Mouse (Mus musculus): Measurements from ENCODE around the gene Man2a2. TPM values are rescaled to one million over a fixed set of nuclear protein-coding genes. Genes with fewer than 3 reads are reported as not detected.

The Man2a2 gene
- polyA plus RNA-seq, 1 experiment = 96.3 TPM

- Histone ChIP-seq H3K4me3 (replicated peaks; ENCODE audit: extremely low read depth, low read depth, low read length) (peak within 1 kb of the TSS; percentile 72), H3K4me1 (ENCODE audit: control insufficient read depth, insufficient read depth, low read length) (no peaks in the 10 kb centered on the region; the same call in 1 of the 2 replicates)
- DNase-seq = peak; percentile 67
- peak; percentile 56; the same call in 1 of the 2 replicates for TF ChIP-seq POLR2A (IDR thresholded peaks at IDR 0.05; ENCODE audit: borderline replicate concordance, extremely low read depth, low read depth, low read length)
- TF ChIP-seq CTCF (IDR thresholded peaks at IDR 0.05; ENCODE audit: insufficient read depth, low read length) = no peak
- 14% methylated on average over 33 of the region's 33 CpGs for WGBS
Measured at GRCm38 (mm10) chr7:80387633-80388543, 16.7 kb upstream of the Man2a2 start, which contains the start of gene Fes. TSS of gene Fes (minus strand) at chr7:80387946.

- H3K4me1 ChIP-seq (ENCODE audit: control insufficient read depth, insufficient read depth, low read length) = no peaks in the 10 kb centered on the region; the same call in 1 of the 2 replicates
- DNase-seq = no peak
- H3K4me3 ChIP-seq (replicated peaks; ENCODE audit: extremely low read depth, low read depth, low read length) = peak overlapping the region; percentile 72
- TF ChIP-seq CTCF (IDR thresholded peaks at IDR 0.05; ENCODE audit: insufficient read depth, low read length) = no peak
- peak; percentile 20; the same call in 1 of the 2 replicates for TF ChIP-seq POLR2A (IDR thresholded peaks at IDR 0.05; ENCODE audit: borderline replicate concordance, extremely low read depth, low read depth, low read length)
- 16% methylated on average over 17 of the region's 17 CpGs for WGBS
Measured at GRCm38 (mm10) chr7:80387033-80387632, 16.0 kb upstream of the Man2a2 start.

GRCm38 (mm10) chr7:80386235-80386930 is 15.2 kb upstream of the Man2a2 start:
- peak; percentile 93 for DNase-seq
- WGBS = 14% methylated on average over 18 of the region's 18 CpGs

GRCm38 (mm10) chr7:80382919-80383318 is 11.7 kb upstream of the Man2a2 start:
- no peak for DNase-seq
- no peak for TF ChIP-seq CTCF (IDR thresholded peaks at IDR 0.05; ENCODE audit: insufficient read depth, low read length)
- TF ChIP-seq POLR2A (IDR thresholded peaks at IDR 0.05; ENCODE audit: borderline replicate concordance, extremely low read depth, low read depth, low read length) = no peak
- no peak overlapping the region for H3K4me3 ChIP-seq (replicated peaks; ENCODE audit: extremely low read depth, low read depth, low read length)
- WGBS = 82% methylated on average over 11 of the region's 11 CpGs
- peaks cover under 1% of the 10 kb centered on the region; the same call in 1 of the 2 replicates for H3K4me1 ChIP-seq (ENCODE audit: control insufficient read depth, insufficient read depth, low read length)

More at GRCm38 (mm10) chr7:80386235-80386930, 15.2 kb upstream of the Man2a2 start:
- peak; percentile 96 for TF ChIP-seq CTCF (IDR thresholded peaks at IDR 0.05; ENCODE audit: insufficient read depth, low read length)
- TF ChIP-seq POLR2A (IDR thresholded peaks at IDR 0.05; ENCODE audit: borderline replicate concordance, extremely low read depth, low read depth, low read length) = peak; percentile 42; the same call in 1 of the 2 replicates
- Histone ChIP-seq H3K4me1 (ENCODE audit: control insufficient read depth, insufficient read depth, low read length) (no peaks in the 10 kb centered on the region; the same call in 1 of the 2 replicates), H3K4me3 (replicated peaks; ENCODE audit: extremely low read depth, low read depth, low read length) (peak overlapping the region; percentile 72)

GRCm38 (mm10) chr7:80379531-80379930 is 8.4 kb upstream of the Man2a2 start:
- Histone ChIP-seq H3K4me3 (replicated peaks; ENCODE audit: extremely low read depth, low read depth, low read length) (no peak overlapping the region), H3K4me1 (ENCODE audit: control insufficient read depth, insufficient read depth, low read length) (peaks cover 5% of the 10 kb centered on the region; the same call in 1 of the 2 replicates)
- 60% methylated on average over 13 of the region's 13 CpGs for WGBS
- DNase-seq = no peak
- TF ChIP-seq CTCF (IDR thresholded peaks at IDR 0.05; ENCODE audit: insufficient read depth, low read length) (peak; percentile 40; the same call in 1 of the 2 replicates), POLR2A (IDR thresholded peaks at IDR 0.05; ENCODE audit: borderline replicate concordance, extremely low read depth, low read depth, low read length) (no peak)

GRCm38 (mm10) chr7:80377471-80377870 is 6.3 kb upstream of the Man2a2 start:
- WGBS = 21% methylated on average over 6 of the region's 6 CpGs
- no peak overlapping the region for H3K4me3 ChIP-seq (replicated peaks; ENCODE audit: extremely low read depth, low read depth, low read length)
- TF ChIP-seq CTCF (IDR thresholded peaks at IDR 0.05; ENCODE audit: insufficient read depth, low read length) (peak; percentile 87), POLR2A (IDR thresholded peaks at IDR 0.05; ENCODE audit: borderline replicate concordance, extremely low read depth, low read depth, low read length) (no peak)
- peak; percentile 71 for DNase-seq
- H3K4me1 ChIP-seq (ENCODE audit: control insufficient read depth, insufficient read depth, low read length) = peaks cover 5% of the 10 kb centered on the region; the same call in 1 of the 2 replicates

- 75% methylated on average over 10 of the region's 10 CpGs for WGBS
Measured at GRCm38 (mm10) chr7:80376192-80376591, 5.0 kb upstream of the Man2a2 start.

GRCm38 (mm10) chr7:80375376-80376039 is 4.3 kb upstream of the Man2a2 start:
- H3K4me1 ChIP-seq (ENCODE audit: control insufficient read depth, insufficient read depth, low read length) = peaks cover 5% of the 10 kb centered on the region; the same call in 1 of the 2 replicates
- WGBS = 57% methylated on average over 9 of the region's 9 CpGs

More at GRCm38 (mm10) chr7:80376192-80376591, 5.0 kb upstream of the Man2a2 start:
- no peak overlapping the region for H3K4me3 ChIP-seq (replicated peaks; ENCODE audit: extremely low read depth, low read depth, low read length)
- DNase-seq = no peak
- TF ChIP-seq POLR2A (IDR thresholded peaks at IDR 0.05; ENCODE audit: borderline replicate concordance, extremely low read depth, low read depth, low read length) (no peak), CTCF (IDR thresholded peaks at IDR 0.05; ENCODE audit: insufficient read depth, low read length) (no peak)
- H3K4me1 ChIP-seq (ENCODE audit: control insufficient read depth, insufficient read depth, low read length) = peaks cover 5% of the 10 kb centered on the region; the same call in 1 of the 2 replicates

More at GRCm38 (mm10) chr7:80375376-80376039, 4.3 kb upstream of the Man2a2 start:
- DNase-seq = no peak
- H3K4me3 ChIP-seq (replicated peaks; ENCODE audit: extremely low read depth, low read depth, low read length) = no peak overlapping the region
- TF ChIP-seq POLR2A (IDR thresholded peaks at IDR 0.05; ENCODE audit: borderline replicate concordance, extremely low read depth, low read depth, low read length) (no peak), CTCF (IDR thresholded peaks at IDR 0.05; ENCODE audit: insufficient read depth, low read length) (no peak)
